Mouse (Mus musculus): ENCODE measurements around the gene Tyw5.

GRCm38 (mm10) chr1:57413397-57413796 is 6.5 kb upstream of the Tyw5 start:
- TF ChIP-seq CTCF (IDR thresholded peaks at IDR 0.05; ENCODE audit: control insufficient read depth, insufficient read depth, insufficient read length) = no peak
- TF ChIP-seq MAX (IDR thresholded peaks at IDR 0.05) = no peak
- no peak for TF ChIP-seq MYOD1 (IDR thresholded peaks at IDR 0.05; ENCODE audit: control insufficient read depth, insufficient read length, low read depth)
- TF ChIP-seq USF1 (IDR thresholded peaks at IDR 0.05; ENCODE audit: low read depth) = no peak
- no peak for TF ChIP-seq MYOG (IDR thresholded peaks at IDR 0.05; ENCODE audit: control insufficient read depth, extremely low read depth, insufficient read length)
- no peak for TF ChIP-seq CEBPB (IDR thresholded peaks at IDR 0.05; ENCODE audit: low read depth)
- TF ChIP-seq FOSL1 (IDR thresholded peaks at IDR 0.05; ENCODE audit: insufficient read depth, low read length, poor library complexity, severe bottlenecking) = no peak

Measured in C2C12 (cell line).